Mouse (Mus musculus) retina, postnatal 7 days (tissue): ENCODE results near the gene Ppfibp1.

Experiments
- DNase-seq: peaks from one replicate; pipeline ENCODE4 v3.0.0-alpha.2; 2012; ENCODE audit warnings: low read depth, low spot score

Ppfibp1 gene

DNA sequence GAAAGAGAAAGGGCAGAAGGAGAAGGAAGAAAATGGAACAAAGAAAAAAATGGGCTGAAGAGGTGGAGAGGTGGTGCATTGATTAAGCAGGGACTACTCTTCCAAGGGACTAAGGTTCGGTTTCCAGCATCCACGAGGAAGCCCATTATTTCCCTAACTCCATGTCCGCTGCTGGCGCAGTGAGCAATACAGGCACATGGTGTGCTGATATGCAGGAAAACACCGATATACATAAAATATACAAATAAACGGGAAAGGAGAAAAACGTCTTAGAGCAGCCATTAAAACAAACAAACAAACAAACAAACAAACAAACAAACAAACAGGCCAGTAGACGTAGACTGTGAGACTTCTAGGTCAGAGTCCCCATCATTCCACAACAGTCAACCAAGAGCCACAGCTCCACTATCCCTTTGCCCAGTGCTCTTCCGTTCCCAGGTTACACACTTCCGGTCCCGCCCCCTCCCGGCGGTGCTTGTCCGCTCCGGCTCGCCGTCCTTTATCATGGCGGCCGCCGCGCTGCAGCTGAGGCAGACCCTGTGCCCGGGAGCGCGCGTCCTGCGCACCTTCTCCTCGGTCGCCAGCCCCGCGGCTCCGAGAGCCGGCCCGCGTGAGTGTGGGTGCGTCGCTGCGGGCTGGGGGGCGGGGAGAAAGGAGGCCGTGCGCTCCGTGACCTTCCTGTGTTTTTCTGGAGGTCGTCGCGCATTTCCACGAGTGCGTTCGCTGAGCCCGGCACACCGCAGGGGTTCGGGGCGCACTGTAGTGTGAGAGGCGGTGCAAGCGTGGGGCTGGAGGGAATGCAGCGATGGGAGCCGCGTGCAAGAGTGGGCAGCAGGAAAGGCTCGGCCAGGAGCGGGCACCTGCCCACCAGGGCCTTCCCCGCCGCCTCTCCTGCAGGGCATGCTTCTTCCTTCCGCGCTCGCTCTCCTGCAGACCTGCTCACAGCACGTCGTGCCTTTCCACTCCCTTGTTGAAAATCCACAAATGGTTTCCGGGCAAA is 154.3 kb downstream of the Ppfibp1 start, which contains the start of gene Mrps35:
Gene Mrps35 (plus strand): TSS at position 474 of the 1,000 bp plus-strand sequence.
- DNase-seq = peak; percentile 83

DNA sequence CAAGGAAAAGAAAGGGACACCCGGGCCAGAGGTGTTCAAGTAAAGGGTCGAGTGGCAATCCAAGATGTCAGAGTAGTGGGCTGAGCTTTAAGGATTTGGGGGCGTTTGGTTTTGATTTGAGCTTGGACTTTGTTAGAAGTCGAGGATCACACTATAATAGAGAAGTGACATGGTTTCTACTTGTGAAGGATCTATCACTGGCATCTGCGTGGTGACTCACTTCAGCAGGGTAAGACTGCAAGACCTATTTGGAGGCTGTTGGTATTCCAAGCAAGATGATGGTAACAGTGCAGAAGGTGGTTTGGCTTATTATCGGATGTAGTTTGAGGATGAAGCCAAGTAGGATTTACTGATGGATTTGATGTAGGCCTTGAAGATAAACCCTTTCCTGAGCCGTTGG is 155.3 kb downstream of the Ppfibp1 start:
- DNase-seq = peak; percentile 25

DNA sequence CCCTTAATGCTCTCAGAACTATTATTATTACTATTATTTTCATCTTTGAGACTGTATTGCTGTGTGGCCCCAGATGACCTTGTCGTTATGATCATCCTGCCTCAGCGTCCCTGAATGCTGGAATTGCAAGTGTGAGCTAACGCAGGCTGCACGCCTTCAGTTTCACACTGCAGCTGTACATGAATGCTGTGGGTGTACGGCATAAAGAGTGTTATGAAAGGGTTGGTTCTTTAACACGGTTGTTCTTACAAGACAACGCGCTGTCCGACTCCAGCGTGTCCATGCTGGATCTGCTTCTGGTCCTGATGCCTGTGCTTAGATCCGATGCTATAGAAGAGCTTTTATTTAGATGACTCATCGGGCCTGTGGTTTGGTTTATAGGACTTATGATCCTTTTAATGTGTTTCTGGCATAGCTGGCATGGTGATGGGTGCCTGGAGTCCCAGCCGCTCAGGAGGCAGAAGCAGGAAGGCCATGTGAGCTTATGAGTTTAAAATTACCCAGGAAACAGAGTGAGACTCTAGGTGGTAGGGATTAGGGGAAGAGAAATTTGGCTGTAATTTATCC is 161.0 kb downstream of the Ppfibp1 start:
- DNase-seq = no peak

DNA sequence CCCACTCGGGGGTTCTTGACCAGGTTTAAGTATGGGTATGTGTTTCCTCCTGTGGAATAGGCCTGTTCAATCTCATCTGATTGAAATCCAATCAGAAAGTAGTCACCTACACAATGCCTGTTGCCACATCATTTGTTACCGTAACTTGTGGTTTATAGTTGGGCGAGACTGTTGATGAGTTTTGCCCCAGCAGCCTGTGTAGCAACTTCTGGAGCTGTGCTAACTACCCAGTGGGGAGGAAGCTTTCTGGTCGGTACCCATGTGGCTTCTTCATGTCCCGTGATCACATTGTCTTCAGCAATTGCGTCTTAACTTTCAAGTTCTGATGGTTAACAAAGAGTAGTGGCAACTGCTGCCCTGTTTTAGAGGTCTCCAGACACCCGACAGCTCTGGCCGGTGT is 163.4 kb downstream of the Ppfibp1 start:
- DNase-seq = no peak

DNA sequence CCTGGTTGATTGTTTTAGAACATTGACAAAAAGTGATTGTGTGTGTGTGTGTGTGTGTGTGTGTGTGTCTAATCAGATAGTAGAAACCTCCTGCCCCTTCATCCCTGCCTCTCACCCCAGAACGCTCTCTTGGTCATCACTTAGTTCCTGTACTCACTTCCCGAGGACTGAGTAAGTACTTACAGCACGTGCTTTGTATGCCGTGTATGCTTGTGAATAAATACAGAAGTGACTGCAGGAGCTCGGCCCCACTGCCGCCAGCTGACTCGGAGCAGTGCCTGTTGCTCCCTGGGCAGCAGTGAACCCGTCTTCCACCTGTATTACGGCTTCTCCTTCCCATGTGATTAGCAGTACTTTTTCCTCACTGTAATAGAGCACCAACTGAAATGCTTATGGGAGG is 164.2 kb downstream of the Ppfibp1 start:
- DNase-seq = no peak

DNA sequence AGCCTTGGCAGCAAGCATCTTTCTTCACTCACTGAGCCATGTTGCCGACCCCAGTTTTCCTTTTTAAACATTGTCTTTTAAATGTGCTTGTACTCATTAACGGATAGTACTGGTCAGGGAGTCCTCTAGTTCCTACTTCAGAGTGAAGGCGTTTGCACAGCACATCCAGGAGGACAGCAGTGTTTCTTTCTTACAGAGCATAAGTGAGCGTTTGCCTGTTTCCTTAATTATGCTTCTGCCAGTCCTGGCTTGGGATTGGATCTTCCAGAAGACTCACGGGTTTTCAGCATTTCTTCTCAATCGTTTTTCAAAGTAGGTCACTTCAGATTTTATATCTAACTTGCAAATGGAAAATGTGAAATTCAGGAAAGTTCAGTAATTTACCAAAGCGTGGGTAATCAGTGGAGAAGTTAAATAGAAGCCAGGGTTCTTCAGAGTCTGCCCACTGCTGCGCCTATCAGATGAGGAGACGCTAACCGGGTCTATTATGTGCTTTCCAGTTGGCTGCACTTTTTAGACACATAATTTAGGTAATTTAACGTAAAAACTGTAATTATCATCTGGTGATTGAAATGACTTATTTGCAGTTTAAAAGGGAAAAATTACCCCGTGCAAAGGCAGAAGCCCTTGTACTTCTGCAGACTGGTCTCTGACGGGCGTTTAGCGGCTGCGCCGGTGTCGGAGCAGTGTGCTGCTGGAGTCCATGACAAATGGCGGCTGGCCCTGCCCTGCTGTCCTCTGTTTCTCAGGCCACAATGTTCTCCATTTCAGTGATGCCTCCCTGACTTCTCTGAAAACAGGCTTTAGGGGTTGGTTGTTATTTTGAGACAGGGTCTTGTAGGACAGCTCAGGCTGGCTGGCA is 165.7 kb downstream of the Ppfibp1 start:
- DNase-seq = no peak

DNA sequence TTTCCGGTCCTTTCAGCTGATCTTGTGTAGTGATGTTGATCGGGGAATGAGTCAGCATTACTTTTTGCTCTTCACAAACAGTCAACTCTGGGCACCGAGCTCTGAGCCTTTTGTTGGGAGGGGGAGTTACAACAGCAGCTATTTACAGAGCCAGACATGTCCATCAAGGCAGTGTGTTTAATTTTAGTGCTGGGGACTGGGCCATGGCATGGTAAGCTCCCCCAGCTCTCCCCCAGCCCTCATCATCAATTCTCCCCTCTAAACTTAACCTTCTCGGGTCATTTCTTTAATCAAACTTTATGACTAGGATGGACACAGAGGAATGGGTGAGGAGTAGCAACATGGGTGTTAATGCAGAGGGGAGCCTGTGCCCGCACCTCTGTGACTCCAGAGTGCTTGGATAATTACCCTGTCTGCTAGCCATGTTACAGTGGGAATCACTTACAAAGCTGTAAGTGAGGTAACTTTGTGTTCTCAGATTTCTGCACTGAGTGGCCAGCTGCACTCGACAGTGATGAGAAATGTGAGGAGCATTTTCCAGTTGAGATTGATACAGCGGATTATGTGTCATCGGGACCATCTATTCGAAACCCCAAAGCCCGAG is 167.2 kb downstream of the Ppfibp1 start:
- DNase-seq = no peak

DNA sequence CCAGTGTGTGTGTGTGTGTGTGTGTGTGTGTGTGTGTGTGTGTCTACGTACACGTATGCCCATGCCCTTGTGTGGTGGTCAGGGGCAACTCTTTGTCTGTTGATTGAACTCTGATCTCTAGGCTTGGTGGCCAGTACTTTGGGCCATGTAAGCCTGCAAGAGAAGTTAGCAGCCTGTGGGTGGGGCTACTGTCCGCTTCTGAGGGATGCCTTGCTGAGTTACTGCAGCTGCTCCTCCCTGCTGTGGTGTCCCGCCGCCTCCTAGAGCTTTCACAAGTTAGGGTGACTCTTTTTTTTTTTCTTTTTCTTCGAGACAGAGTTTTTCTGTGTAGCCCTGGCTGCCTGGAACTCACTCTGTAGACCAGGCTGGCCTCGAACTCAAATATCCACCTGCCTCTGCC is 171.0 kb downstream of the Ppfibp1 start:
- no peak for DNase-seq

DNA sequence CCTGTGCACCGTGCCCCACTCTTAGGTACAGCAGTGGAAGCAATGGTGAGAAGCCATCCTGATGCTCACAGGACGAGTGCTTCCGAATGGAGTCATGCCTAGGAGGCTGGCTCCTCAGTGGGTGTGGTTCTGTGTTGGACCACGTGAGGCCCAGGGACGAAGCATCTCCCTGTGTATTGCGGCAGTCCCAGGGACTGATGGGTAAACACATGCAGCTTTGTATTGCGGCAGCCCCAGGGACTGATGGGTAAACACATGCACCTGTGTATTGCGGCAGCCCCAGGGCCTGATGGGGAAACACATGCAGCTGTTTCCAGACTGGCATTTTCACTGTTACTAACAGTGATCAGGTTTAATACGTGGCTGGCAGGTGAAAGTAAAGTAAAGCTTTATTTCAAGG is 173.3 kb downstream of the Ppfibp1 start:
- DNase-seq = no peak

DNA sequence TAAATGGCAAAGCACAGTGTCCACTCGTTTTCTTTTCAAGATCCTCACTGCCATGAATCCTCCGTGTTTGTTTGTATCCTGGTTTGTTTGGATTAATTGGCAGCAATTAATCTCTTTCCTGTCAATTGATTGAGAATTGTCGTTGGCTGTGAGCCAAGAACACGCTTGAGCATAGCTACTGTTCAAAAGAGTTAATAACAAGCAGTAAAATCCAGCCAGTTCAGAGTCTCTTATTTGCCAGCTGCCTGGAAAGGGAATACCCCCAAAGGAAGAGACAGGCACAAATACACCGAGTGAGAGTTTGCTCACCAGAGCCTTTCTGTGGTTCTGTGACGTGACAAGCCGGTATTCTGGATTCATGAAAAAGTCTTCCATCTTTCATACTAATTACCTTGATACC is 173.7 kb downstream of the Ppfibp1 start:
- no peak for DNase-seq

DNA sequence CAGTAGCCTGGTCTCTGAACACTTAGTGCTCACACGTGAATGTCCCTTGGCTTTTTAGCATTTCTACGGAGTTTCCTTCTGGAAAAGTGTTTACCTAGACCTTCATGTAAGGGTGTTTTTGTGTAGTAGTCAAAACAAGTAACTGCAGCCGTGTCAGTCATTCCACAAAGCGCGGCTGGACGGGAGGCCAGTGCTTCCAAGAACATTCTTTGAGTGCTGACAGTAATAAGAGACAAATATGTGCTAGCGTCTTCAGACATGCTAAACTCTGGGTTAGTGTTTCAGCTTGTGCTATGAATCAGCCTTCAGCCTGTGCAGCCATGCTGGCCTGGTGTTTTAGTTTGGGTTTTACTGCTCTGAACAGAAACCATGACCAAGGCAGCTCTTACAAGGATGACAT is 174.4 kb downstream of the Ppfibp1 start:
- DNase-seq = no peak

DNA sequence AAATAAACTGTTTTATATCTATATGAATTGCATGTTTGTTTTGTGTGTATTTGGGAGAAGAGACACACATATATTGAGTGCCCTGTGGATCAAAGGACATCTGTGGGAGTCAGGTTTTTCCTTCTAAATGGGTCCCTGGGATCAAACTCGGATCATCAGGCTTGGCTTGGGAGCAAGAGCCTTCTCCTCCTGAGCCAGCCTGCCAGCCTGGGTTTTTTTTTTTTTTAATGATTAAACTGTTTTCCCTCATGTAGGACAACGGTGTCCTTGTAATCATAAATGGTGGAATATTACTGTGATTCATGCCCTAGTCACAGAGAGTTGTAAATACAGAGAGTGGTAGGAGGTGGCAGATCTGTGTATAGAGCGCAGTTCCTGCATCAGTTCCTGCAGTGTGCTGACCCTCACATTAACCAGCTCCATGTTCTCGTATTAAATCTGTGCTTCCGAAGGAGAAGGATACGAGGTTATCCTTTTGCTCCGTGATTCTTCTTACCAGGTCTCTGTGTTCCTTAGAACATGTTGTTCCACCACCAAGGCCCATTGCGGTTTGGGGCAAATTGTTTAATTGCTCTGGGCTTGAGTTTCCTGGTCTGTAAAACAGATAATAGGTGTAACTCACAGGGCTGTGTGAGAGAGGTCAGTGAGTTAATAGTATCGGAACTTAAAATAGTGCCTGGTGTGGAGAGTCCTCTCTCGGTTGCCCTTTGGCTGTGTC is 176.1 kb downstream of the Ppfibp1 start:
- no peak for DNase-seq

DNA sequence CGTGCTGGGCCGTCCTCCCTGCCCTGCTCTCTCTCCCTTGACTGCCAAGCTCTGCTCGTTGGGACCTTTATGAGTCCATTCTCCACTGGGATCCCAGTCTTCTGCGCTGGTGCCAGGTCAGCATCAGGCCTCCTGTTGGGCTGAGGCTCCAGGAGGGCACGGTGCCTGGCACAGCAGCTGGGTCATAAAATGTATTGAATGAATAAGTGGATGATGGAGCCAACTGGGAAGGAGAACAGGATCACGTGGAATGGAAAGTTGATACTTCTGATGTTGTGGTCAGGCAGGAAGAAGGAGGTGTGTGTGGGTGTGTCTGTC is 176.6 kb downstream of the Ppfibp1 start:
- no peak for DNase-seq

DNA sequence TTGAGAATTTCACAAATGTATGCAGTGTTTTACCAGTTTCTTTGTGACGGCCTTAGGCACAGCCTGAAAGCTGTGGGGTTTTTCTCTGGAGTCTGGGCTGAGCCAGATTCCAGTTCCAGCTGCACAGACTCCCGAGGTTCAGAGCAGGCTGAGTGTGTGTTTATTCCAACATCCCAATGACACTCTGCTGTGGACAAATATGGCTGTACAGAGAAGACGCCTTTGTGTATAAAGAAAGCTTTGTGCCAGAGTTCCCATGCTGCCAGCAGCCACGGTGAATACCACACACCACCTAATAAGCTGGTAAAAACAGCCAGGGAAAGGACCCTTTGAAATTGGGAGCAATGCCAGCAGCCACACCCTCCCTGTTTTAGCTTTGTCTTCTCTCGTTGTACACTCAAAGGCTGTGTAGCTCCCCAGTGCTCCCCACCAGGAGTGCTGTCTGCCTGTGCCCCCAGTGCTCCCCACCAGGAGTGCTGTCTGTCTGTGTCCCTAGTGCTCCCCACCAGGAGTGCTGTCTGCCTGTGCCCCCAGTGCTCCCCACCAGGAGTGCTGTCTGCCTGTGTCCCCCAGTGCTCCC is 187.6 kb downstream of the Ppfibp1 start:
- no peak for DNase-seq

DNA sequence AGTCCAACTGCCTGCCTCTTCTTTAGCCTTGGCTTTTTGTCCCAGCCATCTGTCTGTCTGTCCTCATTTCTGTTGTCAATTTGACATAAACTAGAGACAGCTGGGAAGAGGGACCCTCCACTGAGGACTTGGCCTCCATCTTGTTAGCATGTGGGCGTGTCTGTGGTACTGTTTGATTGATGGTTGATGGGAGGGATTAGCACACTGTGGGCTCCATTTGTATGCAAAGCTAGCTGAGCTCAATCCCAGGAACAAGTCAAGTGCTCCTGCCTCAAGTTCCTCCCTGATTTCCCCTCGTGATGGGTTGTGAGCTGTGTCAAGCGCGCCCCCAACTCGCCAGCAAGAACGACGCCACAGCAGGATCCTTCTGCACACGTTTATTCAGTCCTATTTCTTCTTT is 188.6 kb downstream of the Ppfibp1 start:
- no peak for DNase-seq

DNA sequence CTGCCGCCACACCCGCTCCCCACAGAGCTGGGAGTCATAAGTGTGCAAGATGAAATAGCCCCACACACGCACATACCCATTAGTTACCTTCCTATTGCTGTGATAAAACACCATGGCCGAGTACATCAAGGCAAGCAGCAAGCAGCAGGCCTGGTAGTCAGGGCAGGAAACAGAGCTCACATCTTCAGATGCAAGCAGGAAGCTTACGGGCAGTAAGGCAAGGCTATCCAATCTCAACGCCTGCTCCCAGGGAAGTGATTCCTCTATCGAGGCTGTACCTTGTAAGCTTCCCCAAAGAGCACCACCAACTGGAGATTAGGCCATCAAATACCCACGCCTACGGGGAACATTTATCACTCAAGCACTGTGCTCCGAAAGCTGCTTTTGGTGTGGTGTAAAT is 191.6 kb downstream of the Ppfibp1 start:
- no peak for DNase-seq
